Mouse (Mus musculus) kidney, adult 8-10 months (tissue): Measurements from ENCODE around the gene 1700011M02Rik.
"Not testable (repeated sequence)": the region's sequence is repeated elsewhere in the genome, so short reads cannot be mapped to it uniquely, and the experiment has no call there.

Source experiments
- DNase-seq, 2 experiments: peaks; one replicate each; pipeline ENCODE4 v3.0.0; 2022

1700011M02Rik gene

GRCm38 (mm10) chrX:102908587-102908986, at the start of gene 1700011M02Rik, which contains the start of gene Dmrtc1a:
Gene 1700011M02Rik, plus strand, starts transcription at chrX:102908905.
Gene Dmrtc1a, minus strand, starts transcription at chrX:102908687.
- not testable (repeated sequence) for DNase-seq

- DNase-seq: no peak
Measured at GRCm38 (mm10) chrX:102867871-102868270, 40.8 kb upstream of the 1700011M02Rik start, which contains the start of gene 1700031F05Rik. Gene 1700031F05Rik, minus strand, starts transcription at chrX:102867971.

- DNase-seq: not testable (repeated sequence)
Measured at GRCm38 (mm10) chrX:102914823-102915222, 6.1 kb downstream of the 1700011M02Rik start.

GRCm38 (mm10) chrX:102926707-102927106, 18.0 kb downstream of the 1700011M02Rik start:
- peak in 1 of 2 experiments; percentile 13 for DNase-seq

GRCm38 (mm10) chrX:102928072-102928471, 19.4 kb downstream of the 1700011M02Rik start, which contains the start of gene 1700018G05Rik:
Gene 1700018G05Rik, plus strand, starts transcription at chrX:102928372.
- DNase-seq: not testable (repeated sequence)

DNA sequence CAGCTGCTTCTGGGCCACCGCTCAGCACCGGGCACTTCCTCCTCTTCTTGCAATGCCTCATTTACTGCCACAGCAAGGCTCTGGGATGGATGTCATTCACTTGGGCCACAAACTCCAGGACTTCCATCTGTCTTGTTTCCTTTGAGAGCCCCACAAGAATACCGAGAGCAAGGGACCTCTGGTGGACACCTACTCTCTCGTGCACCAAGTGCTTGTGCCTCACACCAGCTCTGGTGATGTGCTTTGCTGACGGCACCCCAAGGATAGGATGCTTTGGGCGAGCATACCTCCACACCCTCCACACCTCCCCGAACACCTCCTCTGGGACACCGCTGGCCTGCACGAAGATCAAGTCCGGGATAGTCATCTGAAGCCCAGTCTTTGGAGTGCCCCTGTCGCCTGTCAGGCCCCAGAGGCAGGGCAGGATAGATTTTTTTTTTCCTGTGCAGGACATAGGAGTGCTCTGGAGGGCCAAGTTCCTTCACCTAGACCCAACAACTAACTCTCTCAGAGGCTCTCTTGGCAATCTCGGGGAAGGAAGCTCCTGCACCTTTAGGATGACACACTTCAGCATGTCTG, 24.4 kb downstream of the 1700011M02Rik start:
- no peak for DNase-seq

DNA sequence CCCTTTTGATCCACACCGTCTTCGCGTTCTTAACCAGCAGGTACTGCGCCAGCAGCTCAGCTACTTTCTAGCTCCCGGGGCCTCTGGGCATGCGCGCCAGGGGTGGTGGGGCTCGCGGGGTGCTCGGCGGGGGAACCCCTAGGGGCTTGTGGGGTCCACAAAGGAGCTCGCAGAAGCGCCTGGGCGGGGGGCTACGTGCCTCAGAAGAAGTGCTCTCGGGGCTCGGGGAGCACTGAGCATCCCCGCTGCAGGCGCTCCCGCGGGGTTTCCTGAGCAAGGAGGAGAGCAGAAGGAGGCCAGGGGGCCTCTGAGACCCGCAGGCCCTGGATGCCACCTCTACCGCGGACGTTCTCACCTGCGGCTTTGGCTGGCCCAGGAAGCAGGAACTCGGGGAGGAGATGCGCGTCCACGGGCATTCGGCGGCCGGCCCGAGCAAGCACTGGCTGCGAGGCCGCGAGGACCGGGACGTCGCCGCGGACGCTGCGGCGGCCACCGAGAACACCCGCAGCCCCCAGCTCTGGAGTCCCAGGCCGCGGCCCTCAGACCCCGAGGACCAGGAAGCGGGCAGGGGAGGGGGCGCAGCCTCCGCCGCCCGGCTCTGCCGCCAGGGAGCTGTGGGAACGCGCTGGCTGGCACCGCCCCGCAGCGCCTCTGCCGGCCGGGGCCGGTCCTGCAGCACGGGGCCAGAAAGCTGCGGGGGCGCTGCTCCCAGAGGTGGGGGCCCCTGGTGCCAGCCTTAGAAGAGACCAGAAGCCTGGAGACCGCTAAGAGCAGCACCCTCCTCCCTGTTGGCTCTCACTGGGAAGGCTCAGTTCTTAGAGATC, 25.1 kb downstream of the 1700011M02Rik start:
- DNase-seq: peak in 1 of 2 experiments; percentile 17

GRCm38 (mm10) chrX:102934395-102934764, 25.7 kb downstream of the 1700011M02Rik start:
- no peak for DNase-seq

- no peak for DNase-seq
Measured at GRCm38 (mm10) chrX:102936743-102937142, 28.0 kb downstream of the 1700011M02Rik start.

- DNase-seq: not testable (repeated sequence)
Measured at GRCm38 (mm10) chrX:102950136-102950535, 41.4 kb downstream of the 1700011M02Rik start.

DNA sequence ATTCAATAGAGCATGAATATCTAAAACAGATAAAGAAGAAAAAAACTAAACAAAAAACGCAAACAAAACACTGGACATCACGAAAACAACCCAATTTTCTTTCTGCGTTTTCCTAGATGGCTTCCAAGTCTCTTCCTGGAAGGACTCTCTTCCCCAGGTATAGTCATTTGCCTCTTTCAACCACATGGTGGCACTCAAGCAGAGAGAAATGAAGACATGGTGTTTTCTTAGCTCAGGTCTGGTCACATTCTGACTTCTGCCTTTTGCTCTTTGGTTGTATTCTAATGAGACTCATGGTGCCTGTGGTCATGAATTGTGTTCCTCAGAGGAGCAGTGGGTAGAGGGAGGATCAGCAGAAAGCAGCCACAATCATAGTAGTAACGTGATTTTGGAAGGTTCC, 50.2 kb downstream of the 1700011M02Rik start:
- DNase-seq: peak; percentile 8 to 32
